Mouse (Mus musculus) intestine, embryonic 15.5 days (tissue): Measurements from ENCODE around the gene A930004D18Rik. TPM values are rescaled to one million over a fixed set of nuclear protein-coding genes. Genes with fewer than 3 reads are reported as not detected.

ENCODE experiments used
- ATAC-seq: fragments of 200-750 bp; cut with Nextera tagmentation; 2 replicates; pipeline ENCODE4 v1.8.0; 2017; ENCODE audit warnings: moderate TSS enrichment, moderate library complexity
- H3K27ac ChIP-seq: fragments of 300-500 bp; sonication (generic); 2 replicates; pipeline ENCODE4 v1.5.1; 2015; ENCODE audit warnings: mild to moderate bottlenecking, inconsistent platforms
- H3K27me3 ChIP-seq: fragments of 300-500 bp; sonication (generic); replicated peaks from 2 replicates; pipeline ENCODE4 v1.6.1; 2015; ENCODE audit warnings: inconsistent platforms
- H3K36me3 ChIP-seq: fragments of 300-500 bp; sonication (generic); 2 replicates; pipeline ENCODE4 v1.6.1; 2015; ENCODE audit warnings: inconsistent platforms
- H3K4me1 ChIP-seq: fragments of 300-500 bp; sonication (generic); replicated peaks from 2 replicates; pipeline ENCODE4 v1.6.1; 2015; ENCODE audit warnings: inconsistent platforms
- H3K4me2 ChIP-seq: fragments of 300-500 bp; sonication (generic); replicated peaks from 2 replicates; pipeline ENCODE4 v1.6.1; 2015; ENCODE audit warnings: mild to moderate bottlenecking, inconsistent platforms
- H3K4me3 ChIP-seq: fragments of 300-500 bp; sonication (generic); replicated peaks from 2 replicates; pipeline ENCODE4 v1.5.1; 2015; ENCODE audit warnings: inconsistent platforms
- H3K9ac ChIP-seq: fragments of 300-500 bp; sonication (generic); 2 replicates; pipeline ENCODE4 v1.6.1; 2015; ENCODE audit warnings: inconsistent platforms
- H3K9me3 ChIP-seq: fragments of 300-500 bp; sonication (generic); 2 replicates; pipeline ENCODE4 v1.6.1; 2016; ENCODE audit warnings: inconsistent platforms
- WGBS: fragments of 180-500 bp; shearing (Covaris S2); methylation state at CpG from one replicate; pipeline ENCODE4 v1.1.7; 2015; 5-methylcytosine and 5-hydroxymethylcytosine counted together
- polyA plus RNA-seq: library from polyadenylated mRNA; unstranded; fragments of >200 nt; fragmentation: Nextera tagmentation; extraction: Ambion mirVana; gene quantifications from 2 replicates; pipeline ENCODE4 v1.2.1, GENCODE M21; 2015

Gene A930004D18Rik
- polyA plus RNA-seq, 1 experiment from 2014 or later = 11.8 TPM

GRCm38 (mm10) chr2:18058146-18058708 is 20.7 kb upstream of the A930004D18Rik start:
- ATAC-seq = no peak
- H3K9ac ChIP-seq = peak overlapping the region; percentile 86
- H3K4me2 ChIP-seq = peak overlapping the region; percentile 92
- H3K36me3 ChIP-seq = no peaks in the 10 kb centered on the region
- no peaks in the 10 kb centered on the region for H3K9me3 ChIP-seq
- H3K27ac ChIP-seq = peak overlapping the region; percentile 99
- no peaks in the 10 kb centered on the region for H3K27me3 ChIP-seq
- peak overlapping the region; percentile 55 for H3K4me3 ChIP-seq
- WGBS = 26% methylated on average over 9 of the region's 9 CpGs
- 0 out of 2 replicates have a peak, but pooled peaks cover 2% of the 10 kb centered on the region for H3K4me1 ChIP-seq

GRCm38 (mm10) chr2:18057336-18058145 is 20.0 kb upstream of the A930004D18Rik start:
- peak overlapping the region; percentile 92 for H3K4me2 ChIP-seq
- H3K9me3 ChIP-seq = no peaks in the 10 kb centered on the region
- H3K4me3 ChIP-seq = peak overlapping the region; percentile 55
- H3K36me3 ChIP-seq = no peaks in the 10 kb centered on the region
- H3K9ac ChIP-seq = peak overlapping the region; percentile 86
- H3K27me3 ChIP-seq = no peaks in the 10 kb centered on the region
- ATAC-seq = no peak
- H3K27ac ChIP-seq = peak overlapping the region; percentile 99
- 0 out of 2 replicates have a peak, but pooled peaks cover 2% of the 10 kb centered on the region for H3K4me1 ChIP-seq
- WGBS = 1% methylated on average over 48 of the region's 48 CpGs

- ATAC-seq = peak; percentile 98
- H3K4me1 ChIP-seq = 0 out of 2 replicates have a peak, but pooled peaks cover 2% of the 10 kb centered on the region
Measured at GRCm38 (mm10) chr2:18056786-18057255, 19.3 kb upstream of the A930004D18Rik start.

DNA sequence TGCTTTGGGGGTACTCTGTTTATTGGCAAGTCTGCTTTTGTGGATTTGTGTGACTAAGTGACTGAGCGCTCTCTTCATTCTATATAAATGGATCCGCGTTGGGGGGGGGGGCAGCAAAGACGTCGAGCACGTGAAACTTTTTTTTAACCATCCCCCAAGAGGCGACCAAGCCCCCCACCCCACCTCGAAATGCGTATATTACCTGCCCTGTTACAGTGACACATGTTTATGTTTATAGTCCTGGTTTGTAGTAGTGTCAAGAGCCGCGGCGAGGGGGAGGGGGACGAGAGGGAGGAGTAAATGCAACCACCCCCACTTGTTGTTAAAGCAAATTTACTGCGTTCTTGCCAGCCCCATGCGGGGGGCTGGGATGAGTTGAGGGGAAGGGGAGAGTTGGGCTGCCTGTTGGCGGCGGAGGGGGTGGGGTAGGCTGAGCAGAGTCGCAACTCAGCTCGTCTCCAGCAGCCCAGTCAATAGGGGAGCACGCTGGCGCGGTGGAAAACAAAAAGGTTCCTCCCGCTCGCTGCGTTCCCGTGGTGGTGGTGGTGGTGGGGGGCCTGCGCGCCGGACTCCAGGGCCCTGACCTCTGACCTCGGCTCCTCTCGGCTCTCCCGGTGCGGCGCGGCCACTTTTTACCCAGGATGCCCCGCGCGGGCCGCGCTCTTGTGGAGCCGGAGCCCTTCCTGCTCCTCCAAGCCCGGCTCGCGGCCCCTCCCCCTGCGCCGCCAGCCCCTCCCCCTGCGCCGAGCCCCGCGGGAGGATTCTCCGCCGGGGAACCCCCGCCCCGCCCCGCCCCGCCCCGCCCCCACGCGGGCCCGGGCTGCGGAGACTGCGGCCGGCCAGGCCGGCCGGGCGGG is 18.6 kb upstream of the A930004D18Rik start:
- Histone ChIP-seq H3K4me2 (peak overlapping the region; percentile 92), H3K9ac (peak overlapping the region; percentile 86), H3K9me3 (no peaks in the 10 kb centered on the region), H3K27me3 (no peaks in the 10 kb centered on the region), H3K36me3 (no peaks in the 10 kb centered on the region), H3K4me3 (peak overlapping the region; percentile 60), H3K4me1 (0 out of 2 replicates have a peak, but pooled peaks cover 2% of the 10 kb centered on the region), H3K27ac (peak overlapping the region; percentile 99)
- ATAC-seq = peak; percentile 93
- 0% methylated on average over 45 of the region's 66 CpGs for WGBS

More at GRCm38 (mm10) chr2:18056786-18057255, 19.3 kb upstream of the A930004D18Rik start:
- Histone ChIP-seq H3K9ac (peak overlapping the region; percentile 86), H3K27me3 (no peaks in the 10 kb centered on the region), H3K36me3 (no peaks in the 10 kb centered on the region), H3K9me3 (no peaks in the 10 kb centered on the region), H3K4me3 (peak overlapping the region; percentile 55), H3K4me2 (peak overlapping the region; percentile 92), H3K27ac (peak overlapping the region; percentile 99)
- 0% methylated on average over 35 of the region's 50 CpGs for WGBS

GRCm38 (mm10) chr2:18055016-18055928 is 17.7 kb upstream of the A930004D18Rik start, which contains the start of gene Mllt10:
Gene Mllt10 (plus strand): TSS chr2:18055237.
- peak within 1 kb of the TSS; percentile 60 for H3K4me3 ChIP-seq
- 0 out of 2 replicates have a peak, but pooled peaks cover 4% of the 10 kb centered on the region for H3K4me1 ChIP-seq
- H3K4me2 ChIP-seq = peak within 1 kb of the TSS; percentile 92
- no peak for ATAC-seq
- no peaks in the 10 kb centered on the region for H3K36me3 ChIP-seq
- peak within 1 kb of the TSS; percentile 99 for H3K27ac ChIP-seq
- no peaks in the 10 kb centered on the region for H3K9me3 ChIP-seq
- no peaks in the 10 kb centered on the region for H3K27me3 ChIP-seq
- 6% methylated on average over 20 of the region's 20 CpGs for WGBS
- H3K9ac ChIP-seq = peak within 1 kb of the TSS; percentile 73

DNA sequence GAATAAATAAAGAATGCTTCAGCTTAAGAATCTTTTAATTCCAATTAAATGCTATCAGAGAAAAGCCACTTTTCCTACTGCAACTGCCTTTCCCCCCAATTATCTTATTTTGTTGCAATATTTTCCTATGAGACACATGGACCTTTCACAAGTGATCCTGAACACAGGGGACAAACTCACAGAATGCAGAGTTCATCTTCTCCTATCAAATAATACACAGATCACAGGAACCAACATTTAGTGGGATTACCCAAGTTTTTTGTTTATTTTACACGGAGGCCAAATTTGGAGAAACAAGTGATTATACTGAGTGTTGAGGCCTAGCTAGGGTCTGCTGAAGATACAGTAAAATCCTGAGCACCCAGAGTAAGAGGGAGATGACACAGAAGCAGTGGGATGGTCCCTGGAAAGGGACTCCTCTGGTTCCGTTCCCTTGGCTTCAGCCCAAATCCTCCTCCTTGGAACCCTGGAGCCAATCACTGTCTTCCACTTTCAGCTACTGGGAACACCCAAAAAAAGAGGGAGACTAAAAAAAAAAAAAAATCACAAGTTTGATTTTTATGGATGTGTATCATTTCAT is 16.5 kb upstream of the A930004D18Rik start:
- no peak for ATAC-seq
- H3K4me2 ChIP-seq = no peak overlapping the region
- H3K9me3 ChIP-seq = no peaks in the 10 kb centered on the region
- WGBS = 19% methylated on average over 2 of the region's 2 CpGs
- peaks cover 12% of the 10 kb centered on the region; the same call in 1 of the 2 replicates for H3K4me1 ChIP-seq
- no peak overlapping the region for H3K4me3 ChIP-seq
- no peaks in the 10 kb centered on the region for H3K27me3 ChIP-seq
- H3K36me3 ChIP-seq = no peaks in the 10 kb centered on the region
- no peak overlapping the region for H3K9ac ChIP-seq
- no peak overlapping the region for H3K27ac ChIP-seq

- H3K4me1 ChIP-seq = peaks cover 12% of the 10 kb centered on the region; the same call in 1 of the 2 replicates
- H3K4me3 ChIP-seq = no peak overlapping the region
- ATAC-seq = no peak
- no peaks in the 10 kb centered on the region for H3K9me3 ChIP-seq
- no peak overlapping the region for H3K9ac ChIP-seq
- no peaks in the 10 kb centered on the region for H3K27me3 ChIP-seq
- 73% methylated on average over 1 of the region's 1 CpGs for WGBS
- no peaks in the 10 kb centered on the region for H3K36me3 ChIP-seq
- H3K27ac ChIP-seq = 0 out of 2 replicates have a peak overlapping the region, but pooled peaks have one; percentile 10
- no peak overlapping the region for H3K4me2 ChIP-seq
Measured at GRCm38 (mm10) chr2:18053243-18053950, 15.9 kb upstream of the A930004D18Rik start.

DNA sequence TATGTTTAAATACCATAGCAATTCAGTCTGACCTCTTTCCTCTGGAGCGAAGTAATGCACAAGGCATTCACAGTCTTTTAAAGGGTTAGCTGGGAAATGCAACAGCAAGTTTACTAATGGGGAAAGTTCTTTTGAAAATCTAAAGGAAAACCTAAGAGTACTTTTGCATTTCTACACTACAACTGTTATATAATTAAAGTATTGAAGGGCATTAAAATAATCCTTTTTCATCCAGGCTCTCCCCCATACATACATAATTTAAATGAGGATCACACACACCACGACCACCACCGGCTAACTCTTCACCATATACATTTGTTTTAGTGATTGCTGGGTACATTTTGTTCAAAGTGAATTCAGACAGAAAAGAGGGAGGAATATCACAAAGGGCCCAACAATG is 15.0 kb upstream of the A930004D18Rik start:
- ATAC-seq = no peak
- no peak overlapping the region for H3K4me2 ChIP-seq
- 74% methylated on average over 3 of the region's 3 CpGs for WGBS

DNA sequence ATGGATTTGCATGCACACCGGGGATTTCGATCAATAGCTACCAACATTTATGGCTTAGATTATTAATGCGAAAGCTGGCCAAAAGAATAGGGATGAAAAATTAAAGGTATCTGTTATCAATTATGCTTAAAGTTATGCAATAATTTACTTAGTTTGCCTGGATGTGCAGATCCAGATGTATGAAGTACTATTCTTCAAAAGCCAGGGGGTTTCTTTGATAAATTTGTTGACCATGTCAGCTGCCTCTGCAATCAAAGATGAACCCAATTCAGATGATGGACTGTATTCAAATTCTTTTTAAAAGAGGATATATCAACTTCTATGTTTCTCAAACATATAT is 14.3 kb upstream of the A930004D18Rik start:
- Histone ChIP-seq H3K27me3 (no peaks in the 10 kb centered on the region), H3K4me1 (peaks cover 12% of the 10 kb centered on the region; the same call in 1 of the 2 replicates), H3K36me3 (no peaks in the 10 kb centered on the region), H3K9ac (no peak overlapping the region), H3K27ac (no peak overlapping the region), H3K9me3 (no peaks in the 10 kb centered on the region), H3K4me3 (no peak overlapping the region), H3K4me2 (no peak overlapping the region)
- no peak for ATAC-seq
- WGBS = 84% methylated on average over 3 of the region's 3 CpGs

More for the DNA sequence above, 15.0 kb upstream of the A930004D18Rik start:
- Histone ChIP-seq H3K9me3 (no peaks in the 10 kb centered on the region), H3K27ac (no peak overlapping the region), H3K27me3 (no peaks in the 10 kb centered on the region), H3K36me3 (no peaks in the 10 kb centered on the region), H3K4me1 (peaks cover 12% of the 10 kb centered on the region; the same call in 1 of the 2 replicates), H3K9ac (no peak overlapping the region), H3K4me3 (no peak overlapping the region)

DNA sequence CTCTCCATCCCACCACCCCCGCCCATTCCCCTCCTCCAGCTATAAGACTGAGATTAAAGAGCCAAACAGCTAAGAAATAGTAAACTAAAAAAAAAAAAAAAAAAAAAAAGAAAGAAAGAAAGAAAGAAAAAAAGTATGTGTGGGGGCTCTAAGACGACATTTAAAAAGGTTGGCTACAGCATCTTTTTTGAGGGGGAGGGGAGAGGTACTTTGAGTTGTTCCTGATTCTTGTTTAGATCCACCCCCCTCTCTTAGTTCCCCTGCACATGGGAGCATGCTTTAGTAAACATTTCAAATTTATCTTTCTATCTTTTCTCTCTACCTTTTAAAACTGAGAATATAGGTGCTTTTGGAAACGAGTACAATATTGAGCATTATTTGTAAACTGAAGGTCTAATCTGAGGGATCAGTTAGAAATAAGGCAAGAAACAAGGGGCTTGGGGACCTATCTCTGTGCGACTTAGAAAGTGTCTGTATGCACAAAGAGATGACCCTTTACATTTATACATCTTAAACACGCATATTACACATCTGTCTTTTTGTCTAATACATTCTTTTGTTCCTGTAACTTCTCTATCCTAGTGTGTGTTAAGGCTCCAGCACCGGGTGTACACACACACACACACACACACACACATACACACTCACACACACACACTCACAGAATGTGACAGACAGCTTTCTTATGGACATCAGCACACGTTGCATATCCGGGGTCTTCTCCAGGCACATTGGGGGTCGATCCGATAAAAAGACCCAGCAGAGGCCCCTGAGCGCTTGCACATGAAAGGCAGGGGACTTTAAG is 13.7 kb upstream of the A930004D18Rik start:
- Histone ChIP-seq H3K4me2 (peak overlapping the region; percentile 51), H3K9ac (no peak overlapping the region), H3K36me3 (no peaks in the 10 kb centered on the region), H3K27ac (no peak overlapping the region), H3K27me3 (no peaks in the 10 kb centered on the region), H3K4me1 (peaks cover 12% of the 10 kb centered on the region; the same call in 1 of the 2 replicates), H3K9me3 (no peaks in the 10 kb centered on the region), H3K4me3 (no peak overlapping the region)
- no peak for ATAC-seq
- WGBS = 50% methylated on average over 11 of the region's 11 CpGs
